Mouse (Mus musculus) myocyte (in vitro differentiated cells): Measurements from ENCODE around the gene Ect2l. TPM values are rescaled to one million over a fixed set of nuclear protein-coding genes. Genes with fewer than 3 reads are reported as not detected.

Source experiments
- H3K27me3 ChIP-seq: one replicate; pipeline ENCODE4 v1.6.1; 2011; ENCODE audit not compliant: control insufficient read depth, insufficient read depth, insufficient read length
- H3K36me3 ChIP-seq: one replicate; pipeline ENCODE4 v1.6.1; 2011; ENCODE audit not compliant: control insufficient read depth, insufficient read depth
- H3K4me2 ChIP-seq: one replicate; pipeline ENCODE4 v1.6.1; 2011; ENCODE audit warnings: low read depth, control low read depth
- H3K4me3 ChIP-seq: one replicate; pipeline ENCODE4 v1.5.1; 2011; ENCODE audit warnings: mild to moderate bottlenecking, control low read depth, moderate library complexity
- H3K79me2 ChIP-seq: one replicate; pipeline ENCODE4 v1.6.1; 2011; ENCODE audit not compliant: control insufficient read depth, insufficient read depth
- H3ac ChIP-seq: one replicate; pipeline ENCODE4 v1.6.1; 2011; ENCODE audit not compliant: control insufficient read depth, insufficient read length
- CEBPB ChIP-seq: IDR thresholded peaks from 2 replicates; pipeline ENCODE4 v1.6.1; 2011; ENCODE audit warnings: mild to moderate bottlenecking, moderate library complexity; ENCODE audit not compliant: poor library complexity, insufficient read depth, severe bottlenecking
- E2F4 ChIP-seq: IDR thresholded peaks from one replicate; pipeline ENCODE4 v1.6.1; 2011; ENCODE audit warnings: mild to moderate bottlenecking, control low read depth, moderate library complexity; ENCODE audit not compliant: insufficient read depth
- MAX ChIP-seq: IDR thresholded peaks from one replicate; pipeline ENCODE4 v1.6.1; 2011; ENCODE audit warnings: low read depth, mild to moderate bottlenecking, control low read depth
- MYOD1 ChIP-seq, 3 experiments: IDR thresholded peaks; one replicate each; pipeline ENCODE4 v1.6.1; 2011; ENCODE audit warnings: control low read depth in 2 of 3, low read depth in 2 of 3, mild to moderate bottlenecking in 2 of 3, moderate library complexity in 1 of 3; ENCODE audit not compliant: insufficient read length in 2 of 3, control insufficient read depth in 1 of 3
- MYOG ChIP-seq, 3 experiments: IDR thresholded peaks; one replicate each; pipeline ENCODE4 v1.6.1; 2011; ENCODE audit warnings: control low read depth in 2 of 3, low read depth in 2 of 3, mild to moderate bottlenecking in 2 of 3; ENCODE audit not compliant: insufficient read length in 2 of 3, control insufficient read depth in 1 of 3, insufficient read depth in 1 of 3
- POLR2A ChIP-seq: IDR thresholded peaks from one replicate; pipeline ENCODE4 v1.6.1; 2011; ENCODE audit warnings: low read depth, mild to moderate bottlenecking, control low read depth, moderate library complexity; ENCODE audit not compliant: insufficient read length
- POLR2AphosphoS2 ChIP-seq: IDR thresholded peaks from one replicate; pipeline ENCODE4 v1.6.1; 2011; ENCODE audit warnings: low read depth, control low read depth; ENCODE audit not compliant: insufficient read length
- REST ChIP-seq: IDR thresholded peaks from one replicate; pipeline ENCODE4 v1.6.1; 2011; ENCODE audit warnings: mild to moderate bottlenecking, control low read depth, moderate library complexity; ENCODE audit not compliant: insufficient read depth, insufficient read length
- SRF ChIP-seq: IDR thresholded peaks from one replicate; pipeline ENCODE4 v1.6.1; 2011; ENCODE audit warnings: low read depth; ENCODE audit not compliant: control insufficient read depth, insufficient read length
- TCF12 ChIP-seq: IDR thresholded peaks from one replicate; pipeline ENCODE4 v1.6.1; 2011; ENCODE audit warnings: mild to moderate bottlenecking, control low read depth; ENCODE audit not compliant: poor library complexity, insufficient read depth, severe bottlenecking
- TCF3 ChIP-seq: IDR thresholded peaks from one replicate; pipeline ENCODE4 v1.6.1; 2011; ENCODE audit warnings: low read depth, control low read depth; ENCODE audit not compliant: insufficient read length
- USF1 ChIP-seq: IDR thresholded peaks from one replicate; pipeline ENCODE4 v1.6.1; 2011; ENCODE audit warnings: low read depth, mild to moderate bottlenecking, control low read depth, moderate library complexity
- polyA plus RNA-seq: library from polyadenylated mRNA; unstranded; fragments of >200 nt; fragmentation: generic; extraction: Trizol; gene quantifications from one replicate; pipeline ENCODE4 v1.2.1, GENCODE M21; 2012; ENCODE audit warnings: missing spikeins

The Ect2l gene
- polyA plus RNA-seq, 1 experiment, result 1.1 TPM

DNA sequence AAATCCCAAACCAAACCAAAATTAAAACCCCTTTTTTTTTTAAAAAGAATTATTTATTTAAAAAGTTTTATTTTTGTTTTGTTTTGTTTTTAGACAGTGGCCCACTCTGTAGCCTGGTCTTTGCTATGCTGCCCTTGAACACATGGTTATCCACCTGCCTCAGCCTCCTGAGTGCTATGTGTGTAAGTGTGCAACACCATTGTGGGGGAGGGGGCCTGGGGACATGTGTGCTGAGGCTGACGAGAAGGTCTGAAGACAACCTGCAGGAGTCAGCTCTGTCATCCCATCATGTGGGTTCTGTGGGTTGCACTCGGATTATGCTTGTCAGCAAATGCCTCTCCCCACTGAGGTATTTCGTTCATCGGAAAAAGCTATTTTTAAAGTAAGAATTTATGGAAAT is 21.2 kb downstream of the Ect2l start:
- Histone ChIP-seq H3ac (no peak overlapping the region), H3K36me3 (no peaks in the 10 kb centered on the region), H3K79me2 (no peaks in the 10 kb centered on the region), H3K4me3 (no peak overlapping the region), H3K4me2 (no peak overlapping the region), H3K27me3 (no peaks in the 10 kb centered on the region)
- TF ChIP-seq TCF12, result no peak
- TF ChIP-seq MYOD1 (IDR thresholded peaks at IDR 0.05; ENCODE audit: control insufficient read depth in 1 of 3, insufficient read length in 2 of 3, low read depth in 2 of 3), result peak in 2 of 3 experiments; percentile 6 to 20
- TF ChIP-seq CEBPB, result no peak
- TF ChIP-seq E2F4, result no peak
- TF ChIP-seq POLR2AphosphoS2, result no peak
- TF ChIP-seq TCF3, result no peak
- TF ChIP-seq USF1, result no peak
- no peak for TF ChIP-seq MAX
- no peak for TF ChIP-seq SRF
- peak in 2 of 3 experiments; percentile 29 to 55 for TF ChIP-seq MYOG (IDR thresholded peaks at IDR 0.05; ENCODE audit: control insufficient read depth in 1 of 3, insufficient read depth in 1 of 3, insufficient read length in 2 of 3, low read depth in 2 of 3)
- TF ChIP-seq REST, result no peak
- no peak for TF ChIP-seq POLR2A

DNA sequence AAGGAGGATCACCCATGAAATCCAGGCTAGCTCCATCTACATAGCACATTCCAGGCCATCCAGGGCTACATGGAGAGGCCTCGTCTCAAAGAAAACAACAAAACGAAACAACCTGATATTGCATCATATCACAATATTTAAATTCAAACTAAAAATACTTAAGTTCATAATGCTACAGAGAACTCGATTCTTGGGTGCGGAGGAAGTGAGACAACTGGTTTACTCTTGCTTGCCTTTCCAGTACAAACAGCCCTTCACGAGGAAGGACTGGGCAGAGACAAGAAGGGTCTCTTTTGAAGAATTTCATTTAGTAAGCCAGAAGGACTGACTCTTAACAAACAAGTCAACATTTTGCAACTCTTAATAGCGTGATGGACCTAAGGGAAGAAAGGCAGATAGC is 22.1 kb downstream of the Ect2l start:
- Histone ChIP-seq H3K4me2 (no peak overlapping the region), H3K27me3 (no peaks in the 10 kb centered on the region), H3K36me3 (no peaks in the 10 kb centered on the region), H3K4me3 (no peak overlapping the region), H3K79me2 (no peaks in the 10 kb centered on the region), H3ac (no peak overlapping the region)
- TF ChIP-seq E2F4 (no peak), TCF3 (no peak), MAX (no peak), POLR2AphosphoS2 (no peak), POLR2A (no peak), TCF12 (no peak), REST (no peak), USF1 (no peak), MYOD1 (IDR thresholded peaks at IDR 0.05; ENCODE audit: control insufficient read depth in 1 of 3, insufficient read length in 2 of 3, low read depth in 2 of 3) (no peak), CEBPB (no peak), SRF (no peak), MYOG (IDR thresholded peaks at IDR 0.05; ENCODE audit: control insufficient read depth in 1 of 3, insufficient read depth in 1 of 3, insufficient read length in 2 of 3, low read depth in 2 of 3) (no peak)

DNA sequence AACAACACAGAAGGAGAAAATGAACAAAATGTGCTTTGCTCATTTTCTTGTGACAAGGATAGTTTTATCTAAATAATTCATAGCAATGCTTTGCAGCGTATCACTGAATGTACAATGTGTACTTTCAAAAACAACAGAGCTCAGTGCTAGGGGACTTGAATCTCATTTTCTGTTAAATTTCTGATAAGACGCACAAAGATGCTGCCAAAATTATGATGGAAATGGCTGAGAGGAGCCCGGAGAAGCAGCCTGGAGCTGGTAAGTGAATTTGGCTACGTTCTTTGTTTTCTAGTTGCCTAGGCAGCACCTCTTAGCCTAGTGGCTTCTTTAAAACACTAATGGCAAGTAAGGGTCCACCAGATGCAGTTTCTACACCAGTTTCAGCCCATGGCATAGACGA is 28.4 kb downstream of the Ect2l start:
- no peak overlapping the region for H3ac ChIP-seq
- H3K4me2 ChIP-seq, result no peak overlapping the region
- H3K4me3 ChIP-seq, result no peak overlapping the region
- TF ChIP-seq POLR2A, result no peak
- no peak for TF ChIP-seq TCF12
- TF ChIP-seq TCF3, result no peak
- TF ChIP-seq MYOD1 (IDR thresholded peaks at IDR 0.05; ENCODE audit: control insufficient read depth in 1 of 3, insufficient read length in 2 of 3, low read depth in 2 of 3), result no peak
- TF ChIP-seq POLR2AphosphoS2, result no peak
- TF ChIP-seq MAX, result no peak
- no peak for TF ChIP-seq MYOG (IDR thresholded peaks at IDR 0.05; ENCODE audit: control insufficient read depth in 1 of 3, insufficient read depth in 1 of 3, insufficient read length in 2 of 3, low read depth in 2 of 3)
- TF ChIP-seq USF1, result no peak
- no peak for TF ChIP-seq SRF
- no peak for TF ChIP-seq CEBPB
- no peak for TF ChIP-seq E2F4
- TF ChIP-seq REST, result no peak
- no peaks in the 10 kb centered on the region for H3K36me3 ChIP-seq
- no peaks in the 10 kb centered on the region for H3K79me2 ChIP-seq
- no peaks in the 10 kb centered on the region for H3K27me3 ChIP-seq

DNA sequence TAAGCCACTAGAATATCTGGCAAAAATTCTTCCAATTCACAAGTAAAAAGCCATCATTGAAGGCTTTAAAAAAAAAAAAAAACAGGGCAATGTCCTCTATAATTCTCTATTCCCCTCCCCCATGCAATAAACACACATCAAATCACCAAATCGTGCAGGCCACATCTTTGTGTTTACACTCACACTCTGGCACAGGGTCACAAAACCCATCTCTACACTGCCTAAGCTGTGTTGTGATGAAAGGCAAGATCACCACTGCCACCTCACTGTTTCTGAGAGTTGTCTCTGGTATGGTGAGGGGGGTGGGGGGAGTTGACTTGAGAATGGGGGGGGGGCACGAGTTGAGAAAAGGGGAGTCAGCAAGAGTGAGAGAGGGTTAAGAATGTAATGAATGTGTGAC is 33.4 kb downstream of the Ect2l start:
- TF ChIP-seq REST (no peak), TCF3 (no peak), SRF (no peak), MAX (no peak), MYOG (IDR thresholded peaks at IDR 0.05; ENCODE audit: control insufficient read depth in 1 of 3, insufficient read depth in 1 of 3, insufficient read length in 2 of 3, low read depth in 2 of 3) (no peak), E2F4 (no peak), POLR2A (no peak), CEBPB (no peak)
- no peak overlapping the region for H3K4me2 ChIP-seq
- no peaks in the 10 kb centered on the region for H3K36me3 ChIP-seq
- H3K4me3 ChIP-seq, result no peak overlapping the region
- no peak overlapping the region for H3ac ChIP-seq
- H3K79me2 ChIP-seq, result no peaks in the 10 kb centered on the region
- H3K27me3 ChIP-seq, result no peaks in the 10 kb centered on the region

DNA sequence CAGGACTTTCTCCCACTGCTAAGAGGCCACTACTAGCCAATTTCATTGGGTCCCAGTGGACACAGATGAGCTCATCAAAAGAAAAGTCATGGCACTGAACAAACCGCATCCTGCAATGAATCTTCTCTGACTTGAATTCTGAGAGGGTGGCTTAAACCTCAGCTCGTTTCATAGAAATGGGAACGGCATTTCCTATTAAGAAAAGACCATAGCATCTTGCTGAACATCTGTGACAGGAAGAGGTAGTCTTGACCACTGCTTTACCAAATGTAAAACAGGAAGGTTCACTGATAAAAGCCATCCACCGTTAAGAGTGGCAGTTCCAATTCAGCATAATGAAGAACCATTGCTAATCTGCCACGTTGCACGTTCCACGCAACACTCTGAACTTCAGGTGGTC is 34.0 kb downstream of the Ect2l start:
- TF ChIP-seq SRF (no peak), TCF12 (no peak), MYOG (IDR thresholded peaks at IDR 0.05; ENCODE audit: control insufficient read depth in 1 of 3, insufficient read depth in 1 of 3, insufficient read length in 2 of 3, low read depth in 2 of 3) (no peak), MYOD1 (IDR thresholded peaks at IDR 0.05; ENCODE audit: control insufficient read depth in 1 of 3, insufficient read length in 2 of 3, low read depth in 2 of 3) (no peak), POLR2A (no peak), REST (no peak), MAX (no peak)
- H3K36me3 ChIP-seq, result no peaks in the 10 kb centered on the region
- no peaks in the 10 kb centered on the region for H3K27me3 ChIP-seq
- H3K4me3 ChIP-seq, result no peak overlapping the region
- no peaks in the 10 kb centered on the region for H3K79me2 ChIP-seq
- H3ac ChIP-seq, result no peak overlapping the region
- no peak overlapping the region for H3K4me2 ChIP-seq
